Mouse (Mus musculus) frontal cortex, adult (tissue): ENCODE measurements at regions not wholly inside any gene's neighbourhood (a gene's known extent, or its start where the extent isn't known, plus 50 kb on each side); places are given as distances from the start of the nearest gene placed in this dataset.

Experiments used
- ATAC-seq: cut with Nextera tagmentation; 2 replicates; pipeline ENCODE4 v1.9.2; 2017; ENCODE audit warnings: mild to moderate bottlenecking, moderate library complexity, mixed read lengths; ENCODE audit not compliant: low TSS enrichment

- no peak for ATAC-seq
Measured at GRCm38 (mm10) chr16:75304743-75305142, 281.1 kb downstream of the Lipi start.

- no peak for ATAC-seq
Measured at GRCm38 (mm10) chr16:75297416-75297815, 288.4 kb downstream of the Lipi start.

GRCm38 (mm10) chr16:75292736-75293428, 293.0 kb downstream of the Lipi start:
- ATAC-seq: no peak

- no peak for ATAC-seq
Measured at GRCm38 (mm10) chr16:75291194-75291593, 294.7 kb downstream of the Lipi start.

GRCm38 (mm10) chr16:75287150-75287549, 298.7 kb downstream of the Lipi start:
- ATAC-seq: peak; percentile 90

- peak; percentile 41; the same call in 1 of the 2 replicates for ATAC-seq
Measured at GRCm38 (mm10) chr16:75285811-75286210, 300.1 kb downstream of the Lipi start.

- peak; percentile 61 for ATAC-seq
Measured at GRCm38 (mm10) chr16:75263903-75264302, 322.0 kb downstream of the Lipi start.

GRCm38 (mm10) chr16:75254981-75255380, 330.9 kb downstream of the Lipi start:
- no peak for ATAC-seq

- ATAC-seq: no peak
Measured at GRCm38 (mm10) chr16:75249170-75249569, 336.7 kb downstream of the Lipi start.

GRCm38 (mm10) chr16:75240383-75240782, 345.5 kb downstream of the Lipi start:
- ATAC-seq: no peak

GRCm38 (mm10) chr16:75232133-75232532, 353.7 kb downstream of the Lipi start:
- ATAC-seq: peak; percentile 88

- no peak for ATAC-seq
Measured at GRCm38 (mm10) chr16:75193404-75193803, 392.5 kb downstream of the Lipi start.

GRCm38 (mm10) chr16:75190316-75190715, 395.5 kb downstream of the Lipi start:
- ATAC-seq: no peak

- no peak for ATAC-seq
Measured at GRCm38 (mm10) chr16:75166040-75166439, 419.8 kb downstream of the Lipi start.

- no peak for ATAC-seq
Measured at GRCm38 (mm10) chr16:75164969-75165726, 420.7 kb downstream of the Lipi start.

GRCm38 (mm10) chr16:75159740-75160139, 426.1 kb downstream of the Lipi start:
- no peak for ATAC-seq

- ATAC-seq: peak; percentile 95
Measured at GRCm38 (mm10) chr16:75155441-75156038, 430.3 kb downstream of the Lipi start.
